28 mouse cellular contexts compared by ENCODE assay signal in genomic region chr13:45457459-45457858, GRCm38 (mm10). TPM values are rescaled to one million over a fixed set of nuclear protein-coding genes. Genes with fewer than 3 reads are reported as not detected.
DNase-seq lines count a peak whose midpoint lies in the region; ATAC-seq and TF ChIP-seq lines count a peak whose summit lies in the region.
"Had no signal": no experiment of that assay in that cellular context is flagged by ENCODE, and none has a peak within 500 bp of the region (broad histone marks: within the 10 kb centered on the region; RNA-seq: fewer than 3 reads in every experiment).

No protein-coding gene starts in this region.

- no peaks in the 10 kb centered on the region for H3K36me3 ChIP-seq in midbrain, embryonic 13.5 days
- H3K36me3 ChIP-seq: embryonic facial prominence, embryonic 12.5 days; forebrain, embryonic 15.5 days; G1E; heart, embryonic 10.5 days; heart, embryonic 15.5 days; hindbrain, embryonic 12.5 days; limb, embryonic 10.5 days; limb, embryonic 15.5 days; liver, embryonic 13.5 days; neural tube, embryonic 13.5 days had no signal

- no peak for TF ChIP-seq POLR2A in cerebellum, adult 2 months (IDR thresholded peaks at IDR 0.05; ENCODE audit: borderline replicate concordance, insufficient read depth, low read length)
- no peak for TF ChIP-seq POLR2A in bone marrow macrophage, adult 2 months (IDR thresholded peaks at IDR 0.05; ENCODE audit: borderline replicate concordance, low read depth, low read length)

- peak; percentile 52 to 79 for DNase-seq in cerebellum, adult 2 months
- DNase-seq in cerebellum, postnatal 10 days = no peak
- peak; percentile 60 for DNase-seq in heart, adult 11 months
- no peak for DNase-seq in heart, postnatal 4 days
- DNase-seq in retina, postnatal 1 day = peak; percentile 75
- DNase-seq: adrenal gland, postnatal 25 days; embryo, embryonic 11 days; gastrocnemius, postnatal 10 days; kidney, adult 9 months; kidney, postnatal 10 days; liver, embryonic 13.5 days; lung, adult 18-20 months; lung, postnatal 36 days; right cerebral cortex, postnatal 14 days; thymus, postnatal 4 days had no signal

- ATAC-seq in midbrain, embryonic 13.5 days = no peak
- ATAC-seq: forebrain, embryonic 15.5 days; intestine, postnatal 0 days had no signal

- H3K9me3 ChIP-seq in midbrain, embryonic 13.5 days = no peaks in the 10 kb centered on the region
- H3K9me3 ChIP-seq: embryonic facial prominence, embryonic 12.5 days; forebrain, embryonic 15.5 days; G1E; heart, embryonic 10.5 days; heart, embryonic 15.5 days; hindbrain, embryonic 12.5 days; limb, embryonic 10.5 days; limb, embryonic 15.5 days; liver, embryonic 13.5 days; neural tube, embryonic 13.5 days had no signal

- no peak overlapping the region for H3K4me2 ChIP-seq in midbrain, embryonic 13.5 days (replicated peaks)
- H3K4me2 ChIP-seq: embryonic facial prominence, embryonic 12.5 days; forebrain, embryonic 15.5 days; heart, embryonic 15.5 days; hindbrain, embryonic 12.5 days; limb, embryonic 15.5 days; liver, embryonic 13.5 days; midbrain, embryonic 11.5 days; neural tube, embryonic 13.5 days had no signal

- no peak overlapping the region for H3K27ac ChIP-seq in cerebellum, adult 2 months (ENCODE audit: insufficient read depth, low read length)
- peak overlapping the region; percentile 26; the same call in 1 of the 2 replicates for H3K27ac ChIP-seq in bone marrow macrophage, adult 2 months (ENCODE audit: insufficient read depth, low read depth, low read length)
- H3K27ac ChIP-seq in midbrain, embryonic 13.5 days = no peak overlapping the region
- H3K27ac ChIP-seq: embryonic facial prominence, embryonic 12.5 days; forebrain, embryonic 15.5 days; heart, embryonic 10.5 days; heart, embryonic 15.5 days; hindbrain, embryonic 12.5 days; limb, embryonic 10.5 days; limb, embryonic 15.5 days; liver, embryonic 13.5 days; neural tube, embryonic 13.5 days had no signal

- H3K27me3 ChIP-seq in cerebellum, adult 2 months (ENCODE audit: control insufficient read depth, insufficient read depth, low read length) = no peaks in the 10 kb centered on the region
- no peaks in the 10 kb centered on the region for H3K27me3 ChIP-seq in midbrain, embryonic 13.5 days
- H3K27me3 ChIP-seq: embryonic facial prominence, embryonic 12.5 days; forebrain, embryonic 15.5 days; heart, embryonic 15.5 days; hindbrain, embryonic 12.5 days; limb, embryonic 15.5 days; liver, embryonic 13.5 days; neural tube, embryonic 13.5 days had no signal

- H3K4me3 ChIP-seq in cerebellum, adult 2 months (replicated peaks; ENCODE audit: insufficient read depth, low read depth, low read length) = no peak overlapping the region
- no peak overlapping the region for H3K4me3 ChIP-seq in bone marrow macrophage, adult 2 months (ENCODE audit: insufficient read depth, low read length)
- no peak overlapping the region for H3K4me3 ChIP-seq in midbrain, embryonic 13.5 days (replicated peaks)
- H3K4me3 ChIP-seq: embryonic facial prominence, embryonic 12.5 days; forebrain, embryonic 15.5 days; heart, embryonic 10.5 days; heart, embryonic 15.5 days; hindbrain, embryonic 12.5 days; limb, embryonic 10.5 days; limb, embryonic 15.5 days; liver, embryonic 13.5 days; neural tube, embryonic 13.5 days had no signal

- 11% methylated on average over 7 of the region's 7 CpGs for WGBS in cerebellum, adult 2 months
- 82% methylated on average over 7 of the region's 7 CpGs for whole genome bisulfite sequencing in midbrain, embryonic 13.5 days

- no peak for TF ChIP-seq CTCF in cerebellum, adult 2 months (IDR thresholded peaks at IDR 0.05; ENCODE audit: borderline replicate concordance, insufficient read depth, low read depth, low read length)
- no peak for TF ChIP-seq CTCF in bone marrow macrophage, adult 2 months (IDR thresholded peaks at IDR 0.05; ENCODE audit: low read depth, low read length)

- peaks cover 19% of the 10 kb centered on the region; the same call in 1 of the 2 replicates for H3K4me1 ChIP-seq in cerebellum, adult 2 months (ENCODE audit: control insufficient read depth, insufficient read depth, low read length)
- peaks cover 37% of the 10 kb centered on the region for H3K4me1 ChIP-seq in bone marrow macrophage, adult 2 months (ENCODE audit: control insufficient read depth, insufficient read depth, low read length)
- peaks cover 13% of the 10 kb centered on the region for H3K4me1 ChIP-seq in midbrain, embryonic 13.5 days (replicated peaks)

- no peak overlapping the region for H3K9ac ChIP-seq in midbrain, embryonic 13.5 days (replicated peaks)
- H3K9ac ChIP-seq: embryonic facial prominence, embryonic 12.5 days; forebrain, embryonic 15.5 days; heart, embryonic 15.5 days; hindbrain, embryonic 12.5 days; limb, embryonic 15.5 days; liver, embryonic 13.5 days; neural tube, embryonic 13.5 days had no signal

RNA-seq across cellular contexts. Expression of gene Gmpr, which starts 49.8 kb away (rescaled TPM):
- 69.1 TPM in 2 replicates for polyA plus RNA-seq in cerebellum, adult 2 months (2012; rRNA removed)
- total RNA-seq in heart, postnatal 4 days (2021) = 100 to 1,000 TPM; 161 to 187 TPM
- 5.5 and 5.7 TPM in 2 replicates for polyA plus RNA-seq in bone marrow macrophage, adult 2 months (2012; ENCODE audit: insufficient read depth, insufficient read length, missing spikeins)
- 19.0 and 20.4 TPM in 2 replicates for polyA plus RNA-seq in midbrain, embryonic 13.5 days (2015; fragmentation: Nextera tagmentation; extraction: Ambion mirVana)

Comparison
In these comparisons a context has a peak if more than half of its experiments do, and no peak if none do; other contexts are left out.
1. DNase-seq: peak in cerebellum, adult 2 months (2 of 2), heart, adult 11 months (single experiment) and retina, postnatal 1 day (single experiment); none in cerebellum, postnatal 10 days (0 of 2) and heart, postnatal 4 days (single experiment).